Mouse (Mus musculus): Measurements from ENCODE around the gene Olfr350. TPM values are rescaled to one million over a fixed set of nuclear protein-coding genes. Genes with fewer than 3 reads are reported as not detected.

Gene Olfr350
- not detected in 2 replicates for polyA plus RNA-seq (2012; rRNA removed)
- not detected in 2 replicates for polyA plus RNA-seq (2014; fragmentation: Nextera tagmentation; extraction: Ambion mirVana)

DNA sequence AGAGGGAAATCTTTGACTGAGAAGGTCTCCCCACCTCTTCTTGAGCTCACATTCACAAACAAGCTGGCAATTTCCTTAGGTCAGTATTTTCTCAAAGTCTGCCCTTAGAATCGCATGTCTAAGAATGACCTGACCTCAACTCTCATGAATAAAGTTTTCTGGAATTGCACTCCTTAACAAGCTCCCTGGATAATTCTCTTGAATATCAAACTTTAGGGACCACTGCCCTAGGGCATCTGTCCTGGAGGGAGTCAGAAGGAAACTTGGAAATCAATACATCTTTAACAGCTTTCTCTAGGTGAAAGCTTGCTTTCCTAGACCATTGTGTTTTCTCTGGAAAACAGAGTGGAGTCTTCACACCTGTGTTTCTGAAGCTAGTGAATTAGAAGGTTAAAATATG lies at the start of gene Olfr350:
Olfr350 (plus strand) TSS at position 301 of the 400 bp plus-strand sequence.
- DNase-seq (ENCODE audit: low spot score) (no peak), ATAC-seq (ENCODE audit: low FRiP score, low read depth) (no peak)
- Histone ChIP-seq H3K4me1 (ENCODE audit: control insufficient read depth, insufficient read depth, low read length) (no peaks in the 10 kb centered on the region), H3K9me3 (ENCODE audit: control insufficient read depth, low read length) (peaks cover 10% of the 10 kb centered on the region; the same call in 1 of the 2 replicates), H3K4me3 (replicated peaks; ENCODE audit: low read length) (no peak within 1 kb of the TSS), H3K9ac (ENCODE audit: low read depth, low read length, severe bottlenecking) (no peak within 1 kb of the TSS), H3K27me3 (ENCODE audit: control insufficient read depth, insufficient read depth, low read length) (no peaks in the 10 kb centered on the region), H3K27ac (replicated peaks; ENCODE audit: low read depth, low read length) (no peak within 1 kb of the TSS), H3K4me2 (replicated peaks; ENCODE audit: low read depth, low read length, severe bottlenecking) (no peak within 1 kb of the TSS), H3K36me3 (ENCODE audit: control insufficient read depth, insufficient read depth, low read length) (no peaks in the 10 kb centered on the region)
- no peak for TF ChIP-seq POLR2A (IDR thresholded peaks at IDR 0.05; ENCODE audit: borderline replicate concordance, extremely low read depth, insufficient read depth, insufficient read length)
- 92% methylated on average over 1 of the region's 1 CpGs for WGBS

DNA sequence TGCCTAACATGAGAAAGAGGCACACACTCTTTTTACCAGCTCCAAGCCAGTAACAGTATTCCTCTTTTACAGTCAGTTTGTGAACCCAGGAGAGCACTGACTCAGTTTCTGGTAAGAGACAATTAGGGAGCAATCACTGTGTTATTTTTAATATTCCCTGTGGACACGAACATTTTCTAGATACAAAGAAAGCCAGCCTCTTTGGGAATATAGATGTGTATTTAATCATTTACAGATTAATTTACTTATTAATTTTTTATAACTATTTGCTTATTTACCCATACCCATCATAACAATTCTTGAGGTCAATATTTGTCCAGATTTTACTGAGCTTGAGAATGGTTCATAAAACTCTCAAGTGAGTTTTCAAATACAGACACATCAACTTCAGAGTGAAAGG lies 29.2 kb upstream of the Olfr350 start, which contains the start of gene Olfr3:
Olfr3 (minus strand) TSS at position 101 of the 400 bp plus-strand sequence.
- H3K4me1 ChIP-seq (ENCODE audit: control insufficient read depth, insufficient read depth, low read length): no peaks in the 10 kb centered on the region
- H3K9ac ChIP-seq (ENCODE audit: low read depth, low read length, severe bottlenecking): no peak within 1 kb of the TSS
- DNase-seq (ENCODE audit: low spot score): no peak
- no peak within 1 kb of the TSS for H3K4me3 ChIP-seq (replicated peaks; ENCODE audit: low read length)
- no peaks in the 10 kb centered on the region for H3K27me3 ChIP-seq (ENCODE audit: control insufficient read depth, insufficient read depth, low read length)
- no peak for ATAC-seq (ENCODE audit: low FRiP score, low read depth)
- no peak for TF ChIP-seq POLR2A (IDR thresholded peaks at IDR 0.05; ENCODE audit: borderline replicate concordance, extremely low read depth, insufficient read depth, insufficient read length)
- no peaks in the 10 kb centered on the region for H3K9me3 ChIP-seq (ENCODE audit: control insufficient read depth, low read length)
- no peaks in the 10 kb centered on the region for H3K36me3 ChIP-seq (ENCODE audit: control insufficient read depth, insufficient read depth, low read length)
- H3K4me2 ChIP-seq (replicated peaks; ENCODE audit: low read depth, low read length, severe bottlenecking): no peak within 1 kb of the TSS
- WGBS: 47% methylated on average over 1 of the region's 1 CpGs
- H3K27ac ChIP-seq (replicated peaks; ENCODE audit: low read depth, low read length): no peak within 1 kb of the TSS

DNA sequence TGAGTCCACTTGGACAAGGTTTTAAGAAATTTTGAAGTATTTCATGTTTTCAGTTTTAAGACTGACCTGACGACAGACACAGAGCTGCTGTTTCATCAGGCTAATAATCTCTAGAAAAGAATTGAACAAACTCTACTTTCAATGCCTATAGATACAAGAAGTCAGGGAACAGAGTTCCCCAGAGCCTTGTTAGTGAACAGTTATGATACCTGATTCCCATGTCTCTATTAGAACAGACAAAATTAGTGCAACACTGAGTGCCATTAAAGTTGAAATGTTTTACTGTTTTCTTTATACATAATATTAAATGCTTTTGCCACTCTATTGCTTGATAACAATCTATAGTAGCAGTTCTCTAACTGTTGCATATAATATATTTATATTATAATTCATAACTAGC lies 16.4 kb downstream of the Olfr350 start, which contains the start of gene Olfr351:
Olfr351 (minus strand) TSS at position 101 of the 400 bp plus-strand sequence.
- Histone ChIP-seq H3K4me3 (replicated peaks; ENCODE audit: low read length) (no peak within 1 kb of the TSS), H3K36me3 (ENCODE audit: control insufficient read depth, insufficient read depth, low read length) (no peaks in the 10 kb centered on the region), H3K9me3 (ENCODE audit: control insufficient read depth, low read length) (no peaks in the 10 kb centered on the region), H3K27me3 (ENCODE audit: control insufficient read depth, insufficient read depth, low read length) (no peaks in the 10 kb centered on the region), H3K27ac (replicated peaks; ENCODE audit: low read depth, low read length) (no peak within 1 kb of the TSS), H3K4me2 (replicated peaks; ENCODE audit: low read depth, low read length, severe bottlenecking) (no peak within 1 kb of the TSS), H3K4me1 (ENCODE audit: control insufficient read depth, insufficient read depth, low read length) (no peaks in the 10 kb centered on the region), H3K9ac (ENCODE audit: low read depth, low read length, severe bottlenecking) (no peak within 1 kb of the TSS)
- WGBS: 85% methylated on average over 1 of the region's 1 CpGs
- ATAC-seq (ENCODE audit: low FRiP score, low read depth): no peak
- no peak for TF ChIP-seq POLR2A (IDR thresholded peaks at IDR 0.05; ENCODE audit: borderline replicate concordance, extremely low read depth, insufficient read depth, insufficient read length)
- no peak for DNase-seq (ENCODE audit: low spot score)

- no peak within 1 kb of the TSS for H3K4me3 ChIP-seq (replicated peaks; ENCODE audit: low read length)
- H3K36me3 ChIP-seq (ENCODE audit: control insufficient read depth, insufficient read depth, low read length): no peaks in the 10 kb centered on the region
- 69% methylated on average over 1 of the region's 1 CpGs for WGBS
- no peak within 1 kb of the TSS for H3K27ac ChIP-seq (replicated peaks; ENCODE audit: low read depth, low read length)
- no peak within 1 kb of the TSS for H3K4me2 ChIP-seq (replicated peaks; ENCODE audit: low read depth, low read length, severe bottlenecking)
- no peaks in the 10 kb centered on the region for H3K4me1 ChIP-seq (ENCODE audit: control insufficient read depth, insufficient read depth, low read length)
- H3K9me3 ChIP-seq (ENCODE audit: control insufficient read depth, low read length): no peaks in the 10 kb centered on the region
- no peaks in the 10 kb centered on the region for H3K27me3 ChIP-seq (ENCODE audit: control insufficient read depth, insufficient read depth, low read length)
- H3K9ac ChIP-seq (ENCODE audit: low read depth, low read length, severe bottlenecking): no peak within 1 kb of the TSS
- ATAC-seq (ENCODE audit: low FRiP score, low read depth): no peak
- TF ChIP-seq POLR2A (IDR thresholded peaks at IDR 0.05; ENCODE audit: borderline replicate concordance, extremely low read depth, insufficient read depth, insufficient read length): no peak
- no peak for DNase-seq (ENCODE audit: low spot score)
Observed at GRCm38 (mm10) chr2:36868160-36868559, 22.1 kb downstream of the Olfr350 start, which contains the start of gene Olfr352. TSS of gene Olfr352 (plus strand) at chr2:36868460.

DNA sequence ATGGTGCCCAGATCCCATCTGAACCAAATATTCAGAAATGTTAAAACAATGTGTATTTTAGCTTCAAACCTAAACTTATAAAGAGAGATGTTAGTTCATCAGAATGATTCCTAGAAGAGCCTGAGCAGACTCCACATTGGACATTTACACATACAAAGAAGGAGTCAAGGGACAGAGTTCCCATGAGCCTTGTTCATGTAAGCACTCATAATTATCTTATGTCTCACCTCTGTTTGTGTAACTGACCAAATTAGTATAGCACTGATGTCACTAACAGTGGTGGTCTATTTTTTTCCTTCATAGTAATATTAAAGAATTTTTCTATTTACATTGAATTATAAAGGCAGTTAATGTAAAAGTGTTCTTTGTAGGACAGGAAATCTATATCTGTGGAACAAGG lies 46.7 kb downstream of the Olfr350 start, which contains the start of gene Olfr353:
Olfr353 (minus strand) TSS at position 101 of the 400 bp plus-strand sequence.
- DNase-seq (ENCODE audit: low spot score) (no peak), ATAC-seq (ENCODE audit: low FRiP score, low read depth) (no peak)
- Histone ChIP-seq H3K4me3 (replicated peaks; ENCODE audit: low read length) (no peak within 1 kb of the TSS), H3K9ac (ENCODE audit: low read depth, low read length, severe bottlenecking) (no peak within 1 kb of the TSS), H3K9me3 (ENCODE audit: control insufficient read depth, low read length) (no peaks in the 10 kb centered on the region), H3K27ac (replicated peaks; ENCODE audit: low read depth, low read length) (no peak within 1 kb of the TSS), H3K36me3 (ENCODE audit: control insufficient read depth, insufficient read depth, low read length) (no peaks in the 10 kb centered on the region), H3K4me2 (replicated peaks; ENCODE audit: low read depth, low read length, severe bottlenecking) (no peak within 1 kb of the TSS), H3K4me1 (ENCODE audit: control insufficient read depth, insufficient read depth, low read length) (no peaks in the 10 kb centered on the region), H3K27me3 (ENCODE audit: control insufficient read depth, insufficient read depth, low read length) (no peaks in the 10 kb centered on the region)
- no peak for TF ChIP-seq POLR2A (IDR thresholded peaks at IDR 0.05; ENCODE audit: borderline replicate concordance, extremely low read depth, insufficient read depth, insufficient read length)

Data from limb, embryonic 14.5 days (tissue).